Mouse (Mus musculus) lung, adult 18-20 months (tissue): Measurements from ENCODE around the gene Clcnka.

Experiments used
- DNase-seq, 2 experiments: peaks; one replicate each; pipeline ENCODE4 v3.0.0; 2022; ENCODE audit warnings: mixed read lengths in 2 of 2

The Clcnka gene

GRCm38 (mm10) chr4:141367997-141368791 lies 30.3 kb downstream of the Clcnka start, which contains the start of gene Fam131c:
TSS of gene Fam131c (plus strand) at chr4:141368220.
- DNase-seq, result peak in 1 of 2 experiments; percentile 44

GRCm38 (mm10) chr4:141365876-141366275 lies 32.6 kb downstream of the Clcnka start:
- no peak for DNase-seq

- DNase-seq, result no peak
These were observed 33.4 kb downstream of the Clcnka start for GRCm38 (mm10) chr4:141365126-141365525.

GRCm38 (mm10) chr4:141362937-141363548 lies 35.5 kb downstream of the Clcnka start:
- peak; percentile 72 to 78 for DNase-seq

GRCm38 (mm10) chr4:141360846-141361245 lies 37.7 kb downstream of the Clcnka start:
- DNase-seq, result peak in 1 of 2 experiments; percentile 48

- DNase-seq, result no peak
These were observed 39.3 kb downstream of the Clcnka start for GRCm38 (mm10) chr4:141359222-141359621.

- DNase-seq, result no peak
These were observed 40.7 kb downstream of the Clcnka start for GRCm38 (mm10) chr4:141357811-141358210.

- peak; percentile 64 to 66 for DNase-seq
These were observed 44.7 kb downstream of the Clcnka start for GRCm38 (mm10) chr4:141353868-141354267.

GRCm38 (mm10) chr4:141352986-141353385 lies 45.5 kb downstream of the Clcnka start:
- DNase-seq, result no peak

GRCm38 (mm10) chr4:141351972-141352371 lies 46.6 kb downstream of the Clcnka start:
- DNase-seq, result no peak

- DNase-seq, result no peak
These were observed 48.5 kb downstream of the Clcnka start for GRCm38 (mm10) chr4:141350015-141350414.

GRCm38 (mm10) chr4:141348616-141349015 lies 49.9 kb downstream of the Clcnka start:
- DNase-seq, result no peak

GRCm38 (mm10) chr4:141347365-141347797 lies 51.1 kb downstream of the Clcnka start:
- DNase-seq, result peak; percentile 68 to 81

GRCm38 (mm10) chr4:141345219-141345618 lies 53.3 kb downstream of the Clcnka start:
- no peak for DNase-seq

GRCm38 (mm10) chr4:141343515-141343914 lies 55.0 kb downstream of the Clcnka start:
- DNase-seq, result no peak

- DNase-seq, result no peak
These were observed 57.0 kb downstream of the Clcnka start for GRCm38 (mm10) chr4:141341477-141341876.

GRCm38 (mm10) chr4:141338853-141339252 lies 59.7 kb downstream of the Clcnka start:
- DNase-seq, result no peak

GRCm38 (mm10) chr4:141337986-141338385 lies 60.5 kb downstream of the Clcnka start:
- no peak for DNase-seq

- no peak for DNase-seq
These were observed 62.3 kb downstream of the Clcnka start for GRCm38 (mm10) chr4:141336196-141336595.

GRCm38 (mm10) chr4:141335263-141335796 lies 63.2 kb downstream of the Clcnka start:
- no peak for DNase-seq

GRCm38 (mm10) chr4:141334695-141335094 lies 63.8 kb downstream of the Clcnka start:
- no peak for DNase-seq
